Mouse (Mus musculus): ENCODE results near the gene Slc2a3. TPM values are rescaled to one million over a fixed set of nuclear protein-coding genes. Genes with fewer than 3 reads are reported as not detected.
"Not testable (repeated sequence)": the region's sequence is repeated elsewhere in the genome, so short reads cannot be mapped to it uniquely, and the experiment has no call there.

Gene Slc2a3
- polyA plus RNA-seq, 1 experiment: 36.3 TPM

- no peak for TF ChIP-seq CTCF (IDR thresholded peaks at IDR 0.05; ENCODE audit: borderline replicate concordance, extremely low read depth, insufficient read depth, insufficient read length)
- TF ChIP-seq POLR2A (IDR thresholded peaks at IDR 0.05; ENCODE audit: borderline replicate concordance, extremely low read depth, insufficient read depth, insufficient read length, poor library complexity, severe bottlenecking): no peak
- DNase-seq (ENCODE audit: low read depth): no peak
Observed at GRCm38 (mm10) chr6:122772701-122773100, 28.7 kb downstream of the Slc2a3 start.

GRCm38 (mm10) chr6:122770760-122771315 is 30.6 kb downstream of the Slc2a3 start:
- no peak for TF ChIP-seq CTCF (IDR thresholded peaks at IDR 0.05; ENCODE audit: borderline replicate concordance, extremely low read depth, insufficient read depth, insufficient read length)
- no peak for TF ChIP-seq POLR2A (IDR thresholded peaks at IDR 0.05; ENCODE audit: borderline replicate concordance, extremely low read depth, insufficient read depth, insufficient read length, poor library complexity, severe bottlenecking)
- no peak for DNase-seq (ENCODE audit: low read depth)

- DNase-seq (ENCODE audit: low read depth): peak; percentile 89
- TF ChIP-seq POLR2A (IDR thresholded peaks at IDR 0.05; ENCODE audit: borderline replicate concordance, extremely low read depth, insufficient read depth, insufficient read length, poor library complexity, severe bottlenecking): no peak
- TF ChIP-seq CTCF (IDR thresholded peaks at IDR 0.05; ENCODE audit: borderline replicate concordance, extremely low read depth, insufficient read depth, insufficient read length): no peak
Observed at GRCm38 (mm10) chr6:122769771-122770759, 31.4 kb downstream of the Slc2a3 start.

GRCm38 (mm10) chr6:122768256-122768655 is 33.2 kb downstream of the Slc2a3 start:
- no peak for DNase-seq (ENCODE audit: low read depth)
- TF ChIP-seq CTCF (IDR thresholded peaks at IDR 0.05; ENCODE audit: borderline replicate concordance, extremely low read depth, insufficient read depth, insufficient read length) (no peak), POLR2A (IDR thresholded peaks at IDR 0.05; ENCODE audit: borderline replicate concordance, extremely low read depth, insufficient read depth, insufficient read length, poor library complexity, severe bottlenecking) (no peak)

GRCm38 (mm10) chr6:122767012-122767411 is 34.4 kb downstream of the Slc2a3 start:
- not testable (repeated sequence) for DNase-seq (ENCODE audit: low read depth)

- TF ChIP-seq CTCF (IDR thresholded peaks at IDR 0.05; ENCODE audit: borderline replicate concordance, extremely low read depth, insufficient read depth, insufficient read length) (no peak), POLR2A (IDR thresholded peaks at IDR 0.05; ENCODE audit: borderline replicate concordance, extremely low read depth, insufficient read depth, insufficient read length, poor library complexity, severe bottlenecking) (no peak)
- no peak for DNase-seq (ENCODE audit: low read depth)
Observed at GRCm38 (mm10) chr6:122766145-122766968, 35.1 kb downstream of the Slc2a3 start.

GRCm38 (mm10) chr6:122765298-122765956 is 36.0 kb downstream of the Slc2a3 start:
- TF ChIP-seq CTCF (IDR thresholded peaks at IDR 0.05; ENCODE audit: borderline replicate concordance, extremely low read depth, insufficient read depth, insufficient read length) (no peak), POLR2A (IDR thresholded peaks at IDR 0.05; ENCODE audit: borderline replicate concordance, extremely low read depth, insufficient read depth, insufficient read length, poor library complexity, severe bottlenecking) (no peak)
- no peak for DNase-seq (ENCODE audit: low read depth)

- TF ChIP-seq POLR2A (IDR thresholded peaks at IDR 0.05; ENCODE audit: borderline replicate concordance, extremely low read depth, insufficient read depth, insufficient read length, poor library complexity, severe bottlenecking): peak; percentile 40; the same call in 1 of the 2 replicates
- TF ChIP-seq CTCF (IDR thresholded peaks at IDR 0.05; ENCODE audit: borderline replicate concordance, extremely low read depth, insufficient read depth, insufficient read length): no peak
- DNase-seq (ENCODE audit: low read depth): peak; percentile 94
Observed at GRCm38 (mm10) chr6:122764446-122765297, 36.8 kb downstream of the Slc2a3 start.

- TF ChIP-seq CTCF (IDR thresholded peaks at IDR 0.05; ENCODE audit: borderline replicate concordance, extremely low read depth, insufficient read depth, insufficient read length) (no peak), POLR2A (IDR thresholded peaks at IDR 0.05; ENCODE audit: borderline replicate concordance, extremely low read depth, insufficient read depth, insufficient read length, poor library complexity, severe bottlenecking) (no peak)
- DNase-seq (ENCODE audit: low read depth): no peak
Observed at GRCm38 (mm10) chr6:122763844-122764445, 37.5 kb downstream of the Slc2a3 start.

Measured in brain, embryonic 14.5 days (tissue).